Mouse (Mus musculus) embryonic facial prominence, embryonic 11.5 days (tissue): Measurements from ENCODE around the gene Krt84. TPM values are rescaled to one million over a fixed set of nuclear protein-coding genes. Genes with fewer than 3 reads are reported as not detected.
A peak's percentile ranks its signal among the peaks of the same experiment; 100 is the strongest.
"Not testable (repeated sequence)": the region's sequence is repeated elsewhere in the genome, so short reads cannot be mapped to it uniquely, and the experiment has no call there.

ENCODE experiments used
- ATAC-seq: fragments of 200-750 bp; cut with Nextera tagmentation; replicated peaks from 2 replicates; pipeline ENCODE4 v1.8.0; 2017; ENCODE audit warnings: low read depth; ENCODE audit not compliant: insufficient number of reproducible peaks, low FRiP score, low TSS enrichment
- DNase-seq: peaks from one replicate; pipeline ENCODE4 v3.0.0-alpha.2; 2015; ENCODE audit warnings: low spot score
- H3K27ac ChIP-seq: fragments of 300-500 bp; sonication (generic); replicated peaks from 2 replicates; pipeline ENCODE4 v1.5.1; 2014; ENCODE audit warnings: mild to moderate bottlenecking, low read depth, low read length, control low read depth
- H3K27me3 ChIP-seq: fragments of 300-500 bp; sonication (generic); 2 replicates; pipeline ENCODE4 v1.6.1; 2014; ENCODE audit warnings: mild to moderate bottlenecking, low read length, moderate library complexity, mixed read lengths; ENCODE audit not compliant: control insufficient read depth, insufficient read depth
- H3K36me3 ChIP-seq: fragments of 300-500 bp; sonication (generic); replicated peaks from 2 replicates; pipeline ENCODE4 v1.6.1; 2014; ENCODE audit warnings: low read depth, mild to moderate bottlenecking, low read length, moderate library complexity, mixed read lengths; ENCODE audit not compliant: control insufficient read depth, insufficient read depth
- H3K4me1 ChIP-seq: fragments of 300-500 bp; sonication (generic); 2 replicates; pipeline ENCODE4 v1.6.1; 2014; ENCODE audit warnings: low read length, mixed read lengths; ENCODE audit not compliant: control insufficient read depth, insufficient read depth
- H3K4me2 ChIP-seq: fragments of 300-500 bp; sonication (generic); 2 replicates; pipeline ENCODE4 v1.6.1; 2014; ENCODE audit warnings: low read depth, mild to moderate bottlenecking, control low read depth, low read length, moderate library complexity
- H3K4me3 ChIP-seq: fragments of 300-500 bp; sonication (generic); 2 replicates; pipeline ENCODE4 v1.5.1; 2014; ENCODE audit warnings: low read depth, low read length, control low read depth
- H3K9ac ChIP-seq: fragments of 300-500 bp; sonication (generic); replicated peaks from 2 replicates; pipeline ENCODE4 v1.6.1; 2014; ENCODE audit warnings: mild to moderate bottlenecking, control low read depth, low read length
- H3K9me3 ChIP-seq: fragments of 300-500 bp; sonication (generic); replicated peaks from 2 replicates; pipeline ENCODE4 v1.6.1; 2016; ENCODE audit warnings: mild to moderate bottlenecking, low read length, inconsistent platforms, mixed read lengths; ENCODE audit not compliant: control insufficient read depth
- WGBS: fragments of 180-500 bp; shearing (Covaris S2); extraction: QIAGEN DNeasy Blood & Tissue Kit; methylation state at CpG from one replicate; pipeline ENCODE4 v1.1.7; 2014; 5-methylcytosine and 5-hydroxymethylcytosine counted together
- polyA plus RNA-seq: library from polyadenylated mRNA; unstranded; fragments of >200 nt; fragmentation: Nextera tagmentation; extraction: Ambion mirVana; gene quantifications from 2 replicates; pipeline ENCODE4 v1.2.1, GENCODE M21; 2014

The Krt84 gene
- polyA plus RNA-seq, 1 experiment from 2014 or later, result not detected

DNA sequence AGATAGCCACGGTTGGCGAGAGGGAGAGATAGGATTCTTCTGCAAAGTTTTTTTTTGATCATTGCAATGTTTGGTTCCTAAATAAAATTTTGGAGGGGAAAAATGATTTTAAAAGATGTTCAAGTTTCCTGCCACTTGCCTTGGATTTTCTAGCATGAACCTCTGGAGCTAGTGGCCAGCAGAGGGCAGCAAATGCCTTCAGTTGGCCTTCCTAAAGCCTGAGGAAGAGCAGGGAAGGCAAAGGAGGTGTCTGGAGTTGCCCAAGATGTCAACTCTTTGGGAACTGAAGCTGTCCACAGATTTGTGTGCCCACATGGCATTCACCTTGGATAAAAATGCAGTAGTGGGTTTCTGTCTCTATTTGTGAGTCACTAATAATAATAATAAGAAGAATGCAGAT, 12.8 kb downstream of the Krt84 start:
- no peak overlapping the region for H3K27ac ChIP-seq
- DNase-seq, result peak; percentile 88
- ATAC-seq, result no peak
- no peak overlapping the region for H3K4me3 ChIP-seq
- H3K36me3 ChIP-seq, result no peaks in the 10 kb centered on the region
- no peak overlapping the region for H3K4me2 ChIP-seq
- WGBS, result 7% methylated on average over 2 of the region's 2 CpGs
- H3K9me3 ChIP-seq, result no peaks in the 10 kb centered on the region
- no peaks in the 10 kb centered on the region for H3K27me3 ChIP-seq
- no peak overlapping the region for H3K9ac ChIP-seq
- H3K4me1 ChIP-seq, result no peaks in the 10 kb centered on the region

DNA sequence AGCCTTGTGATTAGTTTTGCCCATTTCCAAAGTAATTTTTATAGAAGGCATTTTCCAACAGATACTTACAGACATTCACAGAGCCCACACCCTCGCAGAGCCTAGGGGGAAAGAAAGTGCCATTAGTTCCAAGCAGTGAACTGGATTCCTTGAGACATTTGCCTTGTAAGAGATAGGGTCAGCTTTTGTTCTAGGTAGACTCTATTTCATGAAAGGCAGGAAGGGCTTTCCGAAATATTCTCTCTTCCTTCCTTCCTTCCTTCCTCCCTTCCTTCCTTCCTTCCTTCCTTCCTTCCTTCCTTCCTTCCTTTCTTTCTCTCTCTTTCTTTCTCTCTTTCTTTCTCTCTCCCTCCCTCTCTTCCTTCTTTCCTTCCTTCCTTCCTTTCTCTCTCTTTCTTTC, 15.5 kb downstream of the Krt84 start, which contains the start of gene Gm49425:
Gene Gm49425, minus strand, starts transcription at position 101 of the 400 bp plus-strand sequence.
- WGBS, result 75% methylated on average over 2 of the region's 2 CpGs
- not testable (repeated sequence) for H3K4me2 ChIP-seq, H3K27me3 ChIP-seq, DNase-seq, H3K4me3 ChIP-seq, H3K27ac ChIP-seq, H3K9me3 ChIP-seq, ATAC-seq, H3K36me3 ChIP-seq, H3K9ac ChIP-seq, H3K4me1 ChIP-seq

GRCm38 (mm10) chr15:101508247-101508646, 24.4 kb downstream of the Krt84 start:
- Histone ChIP-seq H3K4me3 (no peak overlapping the region), H3K4me2 (no peak overlapping the region), H3K27me3 (no peaks in the 10 kb centered on the region), H3K27ac (no peak overlapping the region), H3K36me3 (no peaks in the 10 kb centered on the region), H3K9ac (no peak overlapping the region), H3K4me1 (no peaks in the 10 kb centered on the region), H3K9me3 (no peaks in the 10 kb centered on the region)
- DNase-seq (peak; percentile 8), ATAC-seq (no peak)
- 77% methylated on average over 9 of the region's 9 CpGs for WGBS

DNA sequence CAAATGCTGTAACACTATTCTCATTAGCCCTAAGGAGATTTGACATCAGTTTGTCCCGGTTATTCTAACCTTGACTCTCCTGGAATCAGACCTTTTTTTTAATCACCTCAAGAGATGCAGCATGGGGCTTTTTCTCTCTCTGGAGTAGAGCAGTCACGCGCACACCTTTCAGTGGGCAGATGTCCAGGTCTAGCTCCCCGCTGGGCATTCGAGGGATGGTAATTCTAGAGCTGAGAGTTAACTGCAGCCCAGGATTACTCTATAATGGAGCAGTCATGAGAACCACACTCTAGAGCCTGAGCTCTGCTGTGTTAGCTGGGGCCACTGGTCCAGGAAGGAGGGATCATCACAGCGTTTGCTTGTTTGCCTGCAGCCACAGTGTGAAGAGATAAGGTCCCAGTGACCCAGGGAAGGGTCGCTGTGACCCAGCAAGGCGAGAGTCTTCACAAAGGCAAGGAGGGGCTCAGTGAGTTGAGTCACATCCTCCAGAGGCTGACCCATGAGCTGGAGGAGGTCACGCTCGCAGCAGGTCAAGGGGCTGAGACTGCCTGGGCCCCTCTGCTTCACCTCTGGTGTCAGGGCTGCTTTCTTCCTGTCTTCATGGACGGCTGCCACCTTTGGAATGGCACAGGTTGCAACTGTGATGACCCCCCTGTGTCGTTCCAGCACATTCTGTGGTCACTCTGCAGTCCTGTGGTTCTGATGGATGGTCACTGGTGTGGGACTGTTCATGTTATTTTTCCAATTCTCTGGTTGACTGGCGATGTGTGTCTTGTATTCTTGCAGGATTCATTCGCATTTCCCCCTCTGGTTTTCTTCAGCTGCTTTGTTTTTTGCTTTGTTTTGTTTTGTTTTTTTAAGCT, 25.5 kb downstream of the Krt84 start:
- no peaks in the 10 kb centered on the region for H3K27me3 ChIP-seq
- H3K36me3 ChIP-seq, result no peaks in the 10 kb centered on the region
- WGBS, result 45% methylated on average over 14 of the region's 14 CpGs
- no peak overlapping the region for H3K27ac ChIP-seq
- no peak overlapping the region for H3K4me3 ChIP-seq
- no peak overlapping the region for H3K4me2 ChIP-seq
- no peaks in the 10 kb centered on the region for H3K9me3 ChIP-seq
- no peak overlapping the region for H3K9ac ChIP-seq
- no peaks in the 10 kb centered on the region for H3K4me1 ChIP-seq
- ATAC-seq (no peak), DNase-seq (no peak)

DNA sequence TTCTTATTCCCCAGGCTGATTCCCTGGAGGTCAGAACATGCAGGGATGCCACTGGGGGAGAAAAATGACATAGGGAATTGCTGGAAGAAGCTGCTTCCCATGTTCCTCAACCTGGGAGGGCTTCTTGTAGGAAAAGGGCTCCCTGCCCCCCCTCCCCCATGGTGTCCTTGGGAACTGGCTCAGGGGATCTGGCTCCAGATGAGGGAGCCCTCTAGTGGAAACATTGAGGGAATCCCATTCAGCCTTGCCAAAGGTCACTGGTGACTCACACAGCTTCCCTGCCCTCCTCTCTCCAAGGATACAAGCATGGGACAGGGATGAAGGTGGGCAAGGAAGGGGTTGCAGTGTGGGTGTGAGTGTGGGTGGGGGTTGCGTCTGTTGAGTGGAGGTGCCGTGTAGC, 35.4 kb downstream of the Krt84 start:
- H3K9ac ChIP-seq, result no peak overlapping the region
- no peaks in the 10 kb centered on the region; the same call in 1 of the 2 replicates for H3K4me1 ChIP-seq
- peak; percentile 39 for DNase-seq
- no peak overlapping the region for H3K4me3 ChIP-seq
- H3K4me2 ChIP-seq, result no peak overlapping the region
- no peaks in the 10 kb centered on the region for H3K27me3 ChIP-seq
- H3K27ac ChIP-seq, result no peak overlapping the region
- H3K9me3 ChIP-seq, result no peaks in the 10 kb centered on the region
- no peaks in the 10 kb centered on the region for H3K36me3 ChIP-seq
- WGBS, result 70% methylated on average over 2 of the region's 2 CpGs
- no peak for ATAC-seq

- Histone ChIP-seq H3K4me3 (no peak overlapping the region), H3K27me3 (no peaks in the 10 kb centered on the region), H3K27ac (no peak overlapping the region), H3K36me3 (no peaks in the 10 kb centered on the region), H3K4me2 (no peak overlapping the region), H3K9ac (no peak overlapping the region), H3K4me1 (no peaks in the 10 kb centered on the region; the same call in 1 of the 2 replicates), H3K9me3 (no peaks in the 10 kb centered on the region)
- WGBS, result 83% methylated on average over 8 of the region's 8 CpGs
- no peak for ATAC-seq
- DNase-seq, result no peak
Observed at GRCm38 (mm10) chr15:101495266-101495665, 37.4 kb downstream of the Krt84 start.

- 29% methylated on average over 1 of the region's 1 CpGs for WGBS
- Histone ChIP-seq H3K4me1 (no peaks in the 10 kb centered on the region; the same call in 1 of the 2 replicates), H3K9me3 (no peaks in the 10 kb centered on the region), H3K36me3 (no peaks in the 10 kb centered on the region), H3K9ac (no peak overlapping the region), H3K27me3 (no peaks in the 10 kb centered on the region), H3K27ac (no peak overlapping the region), H3K4me3 (no peak overlapping the region), H3K4me2 (no peak overlapping the region)
- ATAC-seq (no peak), DNase-seq (no peak)
Observed at GRCm38 (mm10) chr15:101494203-101494602, 38.4 kb downstream of the Krt84 start.

DNA sequence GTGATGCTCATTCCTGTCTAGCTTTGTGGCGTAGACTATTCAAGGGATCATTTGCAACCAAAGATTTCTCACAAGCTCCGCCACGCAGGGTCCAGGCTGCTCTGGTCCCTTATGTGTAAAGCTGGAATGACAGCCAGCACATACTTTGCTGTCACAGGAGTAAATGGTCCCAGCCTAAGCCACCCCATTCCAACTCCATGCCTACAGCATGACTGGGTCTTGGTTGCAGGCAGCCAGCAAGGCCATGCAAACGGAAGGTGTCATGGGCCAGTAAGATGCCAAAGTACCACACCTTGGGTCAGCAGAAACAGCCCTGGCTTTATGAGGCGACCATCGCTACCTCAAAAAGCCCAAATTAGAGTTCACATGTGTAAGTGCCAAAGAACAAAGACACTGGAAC, 38.9 kb downstream of the Krt84 start:
- no peak overlapping the region for H3K27ac ChIP-seq
- H3K4me3 ChIP-seq, result no peak overlapping the region
- DNase-seq (no peak), ATAC-seq (no peak)
- H3K4me1 ChIP-seq, result no peaks in the 10 kb centered on the region; the same call in 1 of the 2 replicates
- H3K4me2 ChIP-seq, result no peak overlapping the region
- no peaks in the 10 kb centered on the region for H3K9me3 ChIP-seq
- no peaks in the 10 kb centered on the region for H3K36me3 ChIP-seq
- H3K27me3 ChIP-seq, result no peaks in the 10 kb centered on the region
- WGBS, result 92% methylated on average over 6 of the region's 6 CpGs
- no peak overlapping the region for H3K9ac ChIP-seq
